Mouse (Mus musculus) lung, adult 2 months (tissue): ENCODE results near the gene Fam166a.

Experiments used
- CTCF ChIP-seq: fragments of 200-500 bp; IDR thresholded peaks from 2 replicates; pipeline ENCODE4 v1.5.1; 2011; ENCODE audit warnings: mild to moderate bottlenecking, low read length, control low read depth; ENCODE audit not compliant: insufficient read depth
- POLR2A ChIP-seq: fragments of 200-500 bp; IDR thresholded peaks from 2 replicates; pipeline ENCODE4 v1.6.1; 2011; ENCODE audit warnings: low read depth, mild to moderate bottlenecking, control low read depth, low read length, borderline replicate concordance; ENCODE audit errors: extremely low read depth

DNA sequence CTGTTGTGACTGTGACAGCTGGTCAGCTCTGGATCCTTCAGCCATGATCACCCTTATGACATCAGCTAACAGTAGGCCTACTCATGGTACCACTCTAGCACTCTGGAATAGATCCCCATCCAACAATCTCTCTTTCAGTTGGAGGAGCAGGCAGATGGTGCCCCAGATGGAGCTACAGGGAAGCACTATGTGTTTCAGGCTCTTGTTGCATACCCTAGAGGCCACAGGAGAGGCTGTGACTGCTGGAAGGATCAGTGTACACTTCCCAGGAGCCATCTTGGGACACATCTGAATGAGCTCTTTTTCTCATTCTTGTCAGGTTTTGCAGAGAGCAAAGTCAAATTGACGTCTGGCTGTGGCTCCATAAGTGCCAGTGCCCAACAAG is 46.8 kb upstream of the Fam166a start:
- no peak for TF ChIP-seq CTCF
- TF ChIP-seq POLR2A, result no peak
